Mouse (Mus musculus) hindbrain, postnatal 0 days (tissue): ENCODE results near the gene Snrnp25. TPM values are rescaled to one million over a fixed set of nuclear protein-coding genes. Genes with fewer than 3 reads are reported as not detected.

Source experiments
- ATAC-seq: fragments of 200-750 bp; cut with Nextera tagmentation; 2 replicates; pipeline ENCODE4 v1.8.0; 2017; ENCODE audit warnings: mild to moderate bottlenecking, moderate TSS enrichment, moderate library complexity
- DNase-seq: peaks from one replicate; pipeline ENCODE4 v3.0.0-alpha.2; 2015; ENCODE audit warnings: low spot score
- H3K27ac ChIP-seq: fragments of 300-500 bp; sonication (generic); 2 replicates; pipeline ENCODE4 v1.5.1; 2014; ENCODE audit warnings: mild to moderate bottlenecking
- H3K27me3 ChIP-seq: fragments of 300-500 bp; sonication (generic); 2 replicates; pipeline ENCODE4 v1.6.1; 2014; ENCODE audit warnings: low read length, mixed read lengths; ENCODE audit not compliant: insufficient read depth
- H3K36me3 ChIP-seq: fragments of 300-500 bp; sonication (generic); 2 replicates; pipeline ENCODE4 v1.6.1; 2014; ENCODE audit warnings: low read length, mixed read lengths; ENCODE audit not compliant: insufficient read depth
- H3K4me1 ChIP-seq: fragments of 300-500 bp; sonication (generic); 2 replicates; pipeline ENCODE4 v1.6.1; 2014; ENCODE audit warnings: antibody characterized with exemption, low read length, mixed read lengths; ENCODE audit not compliant: insufficient read depth
- H3K4me2 ChIP-seq: fragments of 300-500 bp; sonication (generic); 2 replicates; pipeline ENCODE4 v1.6.1; 2014; ENCODE audit warnings: low read depth, mild to moderate bottlenecking, low read length, moderate library complexity, mixed read lengths
- H3K4me3 ChIP-seq: fragments of 300-500 bp; sonication (generic); 2 replicates; pipeline ENCODE4 v1.5.1; 2014; ENCODE audit warnings: low read length
- H3K9ac ChIP-seq: fragments of 300-500 bp; sonication (generic); replicated peaks from 2 replicates; pipeline ENCODE4 v1.6.1; 2014; ENCODE audit warnings: mild to moderate bottlenecking, low read length, moderate library complexity, mixed read lengths
- H3K9me3 ChIP-seq: fragments of 300-500 bp; sonication (generic); 2 replicates; pipeline ENCODE4 v1.6.1; 2016; ENCODE audit warnings: low read length, mixed read lengths
- CTCF ChIP-seq: IDR thresholded peaks from 2 replicates; pipeline ENCODE4 v1.5.1; 2016; ENCODE audit warnings: antibody characterized with exemption, control low read depth, low read depth
- WGBS: fragments of 180-500 bp; shearing (Covaris S2); extraction: QIAGEN DNeasy Blood & Tissue Kit; methylation state at CpG from one replicate; pipeline ENCODE4 v1.1.7; 2014; 5-methylcytosine and 5-hydroxymethylcytosine counted together
- polyA plus RNA-seq: library from polyadenylated mRNA; unstranded; fragments of >200 nt; fragmentation: Nextera tagmentation; extraction: Ambion mirVana; gene quantifications from 2 replicates; pipeline ENCODE4 v1.2.1, GENCODE M21; 2015
- total RNA-seq: library from RNA; depleted of rRNA; stranded (reverse); fragments of >200 nt; gene quantifications from 2 replicates; pipeline ENCODE4 v1.2.3, GENCODE M21; 2014

Gene Snrnp25
- total and polyA plus RNA-seq, 2 experiments from 2014 or later, result 18.1 to 52.6 TPM

- 69% methylated on average over 7 of the region's 7 CpGs for WGBS
- Histone ChIP-seq H3K36me3 (peaks cover 28% of the 10 kb centered on the region), H3K9ac (no peak overlapping the region), H3K4me1 (no peaks in the 10 kb centered on the region), H3K27me3 (no peaks in the 10 kb centered on the region), H3K9me3 (no peaks in the 10 kb centered on the region), H3K27ac (no peak overlapping the region), H3K4me3 (no peak overlapping the region), H3K4me2 (no peak overlapping the region)
- ATAC-seq (no peak), DNase-seq (no peak)
- TF ChIP-seq CTCF, result no peak
These were observed 38.2 kb downstream of the Snrnp25 start for GRCm38 (mm10) chr11:32243205-32243955.

GRCm38 (mm10) chr11:32244064-32244463, 38.8 kb downstream of the Snrnp25 start:
- peaks cover 30% of the 10 kb centered on the region for H3K36me3 ChIP-seq
- no peak for DNase-seq
- WGBS, result 60% methylated on average over 3 of the region's 3 CpGs

GRCm38 (mm10) chr11:32244617-32245016, 39.4 kb downstream of the Snrnp25 start:
- DNase-seq, result no peak
- Histone ChIP-seq H3K36me3 (peaks cover 33% of the 10 kb centered on the region), H3K9me3 (no peaks in the 10 kb centered on the region), H3K9ac (no peak overlapping the region), H3K4me2 (no peak overlapping the region), H3K4me3 (no peak overlapping the region), H3K27ac (no peak overlapping the region), H3K4me1 (no peaks in the 10 kb centered on the region), H3K27me3 (no peaks in the 10 kb centered on the region)
- ATAC-seq, result no peak
- TF ChIP-seq CTCF, result no peak
- WGBS, result 89% methylated on average over 1 of the region's 1 CpGs

More at GRCm38 (mm10) chr11:32244064-32244463, 38.8 kb downstream of the Snrnp25 start:
- Histone ChIP-seq H3K4me1 (no peaks in the 10 kb centered on the region), H3K4me3 (no peak overlapping the region), H3K4me2 (no peak overlapping the region), H3K27ac (no peak overlapping the region), H3K9me3 (no peaks in the 10 kb centered on the region), H3K27me3 (no peaks in the 10 kb centered on the region), H3K9ac (no peak overlapping the region)
- no peak for ATAC-seq
- no peak for TF ChIP-seq CTCF

GRCm38 (mm10) chr11:32245614-32246013, 40.4 kb downstream of the Snrnp25 start:
- no peak for DNase-seq
- H3K4me1 ChIP-seq, result no peaks in the 10 kb centered on the region
- no peaks in the 10 kb centered on the region for H3K27me3 ChIP-seq
- H3K9me3 ChIP-seq, result no peaks in the 10 kb centered on the region
- no peak for TF ChIP-seq CTCF
- no peak overlapping the region for H3K27ac ChIP-seq
- 91% methylated on average over 6 of the region's 6 CpGs for WGBS
- H3K4me3 ChIP-seq, result no peak overlapping the region
- H3K36me3 ChIP-seq, result peaks cover 35% of the 10 kb centered on the region
- H3K4me2 ChIP-seq, result no peak overlapping the region
- H3K9ac ChIP-seq, result no peak overlapping the region
- ATAC-seq, result no peak

GRCm38 (mm10) chr11:32247068-32247467, 41.9 kb downstream of the Snrnp25 start:
- TF ChIP-seq CTCF, result peak; percentile 55
- no peak overlapping the region for H3K4me3 ChIP-seq

GRCm38 (mm10) chr11:32248350-32248749, 43.1 kb downstream of the Snrnp25 start:
- 81% methylated on average over 3 of the region's 3 CpGs for WGBS
- no peak for TF ChIP-seq CTCF
- H3K4me3 ChIP-seq, result no peak overlapping the region
- H3K9ac ChIP-seq, result no peak overlapping the region
- no peak overlapping the region for H3K4me2 ChIP-seq
- DNase-seq (no peak), ATAC-seq (no peak)
- no peaks in the 10 kb centered on the region for H3K4me1 ChIP-seq
- peaks cover 42% of the 10 kb centered on the region for H3K36me3 ChIP-seq
- H3K27me3 ChIP-seq, result no peaks in the 10 kb centered on the region
- H3K27ac ChIP-seq, result no peak overlapping the region
- H3K9me3 ChIP-seq, result no peaks in the 10 kb centered on the region

More at GRCm38 (mm10) chr11:32247068-32247467, 41.9 kb downstream of the Snrnp25 start:
- peak; percentile 28 for DNase-seq
- Histone ChIP-seq H3K9me3 (no peaks in the 10 kb centered on the region), H3K4me1 (no peaks in the 10 kb centered on the region), H3K27ac (no peak overlapping the region), H3K27me3 (no peaks in the 10 kb centered on the region), H3K4me2 (no peak overlapping the region), H3K36me3 (peaks cover 35% of the 10 kb centered on the region), H3K9ac (no peak overlapping the region)
- ATAC-seq, result no peak
